Mouse (Mus musculus): ENCODE results near the gene Rps6kb1.

Rps6kb1 gene

DNA sequence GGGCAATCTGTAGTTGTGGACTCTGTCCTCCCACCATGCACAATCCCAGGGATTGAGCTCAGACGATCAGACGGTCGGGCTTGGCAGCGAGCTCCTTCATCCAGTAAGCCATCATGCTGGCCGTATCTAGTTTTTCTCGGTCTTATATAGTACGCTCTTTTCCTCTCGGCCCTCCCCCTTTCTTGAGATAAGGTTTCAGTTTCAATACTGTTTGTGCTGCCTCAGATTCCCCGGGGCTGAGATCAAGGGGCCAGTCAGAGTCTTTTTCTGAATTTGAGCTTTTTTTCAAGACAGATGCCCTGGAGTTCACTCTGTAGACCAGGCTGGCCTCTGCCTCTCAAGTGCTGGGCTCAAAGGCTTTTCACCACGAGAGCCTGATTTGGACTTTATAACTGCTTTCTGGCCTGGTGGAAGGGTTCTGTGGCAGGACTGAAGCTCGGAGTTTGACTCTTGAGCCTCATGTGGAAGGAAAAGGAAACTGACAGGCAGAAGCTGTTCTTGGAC is 36.7 kb upstream of the Rps6kb1 start:
- DNase-seq (ENCODE audit: low spot score in 2 of 2) = peak in 1 of 2 experiments; percentile 59

DNA sequence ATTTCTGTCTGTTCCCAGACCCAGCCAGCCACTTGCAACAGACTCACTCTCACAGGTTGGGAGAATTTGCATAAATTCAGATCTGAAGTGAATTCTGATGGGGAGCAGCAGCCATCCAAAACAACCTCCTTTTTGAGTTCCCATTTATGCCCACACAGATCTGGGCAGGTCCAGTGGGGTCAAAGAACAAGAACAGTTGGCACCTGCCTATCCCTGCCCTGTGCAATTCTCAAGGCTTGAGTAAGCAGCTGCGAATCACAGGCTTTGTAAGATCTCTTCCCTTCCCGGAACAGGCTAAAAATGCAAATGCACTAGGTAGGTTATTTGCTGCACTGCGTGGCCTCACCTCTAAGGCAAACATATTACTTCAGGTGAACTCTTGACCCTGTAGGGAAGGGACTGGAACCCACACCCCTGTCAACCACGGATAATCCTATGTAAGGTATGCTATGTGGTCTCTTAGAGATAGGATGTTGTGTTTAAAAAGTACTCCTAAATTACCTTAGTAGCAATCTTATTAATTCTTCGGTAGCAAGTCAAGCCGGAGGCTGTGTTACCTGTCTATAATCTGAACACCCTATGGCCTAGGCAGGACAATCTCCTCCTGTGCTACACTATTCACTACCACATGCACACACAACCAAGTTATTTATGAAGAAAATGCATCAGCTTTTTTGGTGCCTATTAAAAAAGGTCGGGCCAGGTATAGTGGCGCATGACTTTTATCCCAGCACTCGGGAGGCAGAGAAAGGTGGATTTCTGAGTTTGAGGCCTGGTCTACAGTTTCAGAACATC is 35.9 kb upstream of the Rps6kb1 start:
- peak in 1 of 2 experiments; percentile 66 for DNase-seq (ENCODE audit: low spot score in 2 of 2)

DNA sequence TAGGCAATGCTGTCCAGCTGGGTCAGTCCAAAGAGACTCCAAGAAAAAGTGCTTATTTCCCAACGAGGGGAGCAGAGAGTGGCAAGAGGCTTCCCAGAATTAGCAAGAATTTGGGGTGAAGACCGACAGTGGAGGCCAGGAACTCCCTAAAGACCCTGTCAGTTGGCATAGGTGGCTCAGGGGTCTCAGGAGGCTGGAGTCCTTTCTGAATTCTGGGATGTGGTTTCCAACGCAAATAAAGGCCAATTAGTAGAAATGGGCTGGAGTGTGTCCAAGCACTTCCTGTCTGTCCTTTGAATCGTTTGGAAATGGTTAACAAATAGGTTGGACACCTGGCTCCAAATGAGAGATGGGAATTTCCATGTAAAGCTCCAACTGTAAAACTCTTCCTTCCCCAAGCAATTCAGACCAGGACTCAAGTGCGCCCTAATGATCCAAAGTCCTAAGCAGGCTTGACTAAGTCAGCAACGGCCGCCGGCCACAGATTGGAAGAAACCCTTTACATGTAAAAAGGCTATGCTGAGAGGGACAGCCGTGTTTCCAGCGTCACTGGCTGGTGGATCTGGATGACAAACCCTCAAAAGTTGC is 35.2 kb upstream of the Rps6kb1 start:
- no peak for DNase-seq (ENCODE audit: low spot score in 2 of 2)

DNA sequence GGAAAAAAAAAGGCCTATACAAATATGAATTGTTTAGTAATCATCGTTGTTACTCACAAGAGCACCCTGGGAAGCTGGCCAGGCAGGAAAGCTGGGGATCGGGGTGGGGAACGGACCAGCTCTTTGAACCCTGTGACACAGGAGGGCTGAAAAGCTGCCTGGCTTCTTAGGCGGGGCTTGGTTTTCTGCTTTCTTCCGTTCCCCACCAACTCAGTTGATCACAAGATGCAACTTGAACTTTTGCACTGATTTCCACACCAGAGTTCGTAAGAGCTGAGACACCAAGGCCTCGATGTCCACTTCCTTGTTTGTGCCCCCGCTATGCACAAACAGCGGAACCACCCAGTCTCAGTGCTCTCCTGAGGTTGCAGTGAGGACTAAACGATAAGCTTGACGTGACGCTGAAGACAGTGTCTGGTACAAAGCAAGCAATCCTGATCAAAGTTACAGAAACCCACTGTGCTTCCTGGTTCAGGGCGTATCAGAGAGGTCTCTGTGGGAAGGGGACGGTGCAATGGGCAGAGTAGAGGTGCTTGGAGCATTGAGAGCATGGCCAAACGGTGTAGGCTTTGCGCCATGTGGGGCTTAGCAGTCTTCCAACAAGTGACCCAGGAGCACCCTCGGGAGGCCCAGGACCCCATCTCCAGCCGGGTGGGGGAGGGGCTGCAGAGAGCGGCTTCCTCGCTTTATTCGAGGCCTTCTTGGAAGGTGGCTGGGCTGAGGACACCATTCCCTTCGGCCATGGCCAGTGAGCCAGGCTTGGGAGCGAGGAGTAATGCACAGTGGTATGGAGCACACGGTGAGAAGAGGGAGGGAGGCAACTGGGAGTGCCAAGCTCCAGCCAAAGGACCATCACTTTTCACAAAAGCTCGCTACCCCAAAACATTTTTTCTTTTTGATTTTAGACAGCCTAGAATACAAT is 34.5 kb upstream of the Rps6kb1 start:
- DNase-seq (ENCODE audit: low spot score in 2 of 2) = peak in 1 of 2 experiments; percentile 88

DNA sequence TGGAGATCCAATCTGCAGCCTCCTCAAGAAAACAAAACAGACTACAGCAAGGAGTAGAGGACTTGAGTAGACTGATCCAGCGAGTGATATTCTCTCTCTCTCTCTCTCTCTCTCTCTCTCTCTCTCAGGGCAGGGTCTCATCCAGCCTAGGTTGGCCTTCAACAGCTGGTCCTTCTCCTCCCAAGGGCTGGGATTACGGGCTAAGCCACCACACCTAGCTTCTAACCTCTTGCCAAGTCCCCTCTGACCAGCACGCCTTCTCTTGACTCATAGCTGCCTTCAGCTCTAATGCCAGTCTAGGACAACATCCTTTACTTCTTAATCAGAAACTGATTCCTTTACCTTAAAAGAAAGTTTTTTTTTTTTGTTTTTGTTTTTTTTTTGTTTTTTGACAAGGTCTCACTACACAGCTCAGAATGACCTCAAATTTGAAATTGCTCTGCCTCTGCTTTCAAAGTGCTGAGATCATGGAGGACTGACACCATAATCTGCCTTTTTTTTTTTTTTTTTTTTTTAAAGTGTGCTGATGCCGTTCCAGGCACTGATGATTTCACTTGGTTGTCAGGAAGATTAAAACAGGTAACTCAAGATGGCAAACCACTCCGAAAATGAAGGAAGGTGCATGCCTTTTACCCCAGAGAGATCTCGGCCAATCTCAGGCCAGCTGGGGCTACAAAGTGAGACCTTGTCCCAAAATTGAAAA is 33.7 kb upstream of the Rps6kb1 start:
- DNase-seq (ENCODE audit: low spot score in 2 of 2) = peak in 1 of 2 experiments; percentile 63

DNA sequence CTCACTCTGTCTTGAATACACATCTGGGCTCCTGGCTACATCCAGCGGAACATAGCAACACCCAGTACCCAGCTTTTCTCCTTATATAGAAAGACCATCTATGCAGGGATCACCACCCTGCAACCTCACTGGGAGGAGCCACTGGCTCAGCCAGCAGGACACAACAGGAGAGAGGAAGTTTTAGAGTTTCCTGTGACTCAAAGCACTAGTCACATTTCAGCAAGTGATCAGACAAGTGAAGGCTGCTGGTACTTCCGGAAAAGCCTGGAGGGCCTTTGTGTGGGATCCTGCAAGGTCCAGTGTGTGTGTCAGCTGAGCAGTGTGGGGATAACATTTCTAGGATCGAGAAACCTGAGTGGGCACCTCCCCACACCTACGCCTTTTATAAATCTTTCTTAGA is 32.6 kb upstream of the Rps6kb1 start:
- DNase-seq (ENCODE audit: low spot score in 2 of 2) = peak in 1 of 2 experiments; percentile 61

DNA sequence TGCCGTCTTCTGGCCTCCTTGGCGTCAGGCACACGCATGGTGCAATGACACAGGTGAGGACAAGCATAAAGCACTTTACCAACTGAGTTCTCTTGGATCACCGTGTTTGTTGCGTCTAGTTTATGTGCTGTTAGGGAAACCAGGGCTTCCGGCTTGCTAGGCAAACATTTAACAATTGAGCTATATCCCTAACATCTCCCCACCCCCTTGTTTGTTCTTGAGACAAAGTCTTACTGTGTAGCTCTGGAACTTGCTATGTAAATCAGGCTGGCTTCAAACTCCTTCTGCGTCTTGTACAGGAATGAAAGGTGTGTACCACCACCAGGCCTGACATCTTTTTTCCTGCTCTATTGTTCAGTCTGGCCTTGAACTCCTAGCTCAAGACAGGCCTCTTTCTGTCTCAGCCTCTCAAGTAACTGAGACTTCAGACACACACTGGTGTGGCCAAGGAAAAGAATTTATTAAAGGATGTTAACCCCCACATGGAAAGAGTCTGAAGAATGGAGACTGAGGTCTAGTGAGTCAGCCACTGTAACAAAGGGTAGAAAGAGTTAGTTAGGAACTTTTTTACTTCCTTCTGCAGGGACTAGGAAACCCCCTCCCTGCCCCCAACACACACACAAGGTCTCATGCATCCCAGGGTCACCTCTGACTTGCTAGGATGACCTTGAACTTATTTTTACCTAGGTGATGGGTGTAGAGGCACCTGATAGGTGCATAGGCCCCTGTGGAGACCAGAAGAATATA is 31.2 kb upstream of the Rps6kb1 start:
- DNase-seq (ENCODE audit: low spot score in 2 of 2) = peak in 1 of 2 experiments; percentile 28

DNA sequence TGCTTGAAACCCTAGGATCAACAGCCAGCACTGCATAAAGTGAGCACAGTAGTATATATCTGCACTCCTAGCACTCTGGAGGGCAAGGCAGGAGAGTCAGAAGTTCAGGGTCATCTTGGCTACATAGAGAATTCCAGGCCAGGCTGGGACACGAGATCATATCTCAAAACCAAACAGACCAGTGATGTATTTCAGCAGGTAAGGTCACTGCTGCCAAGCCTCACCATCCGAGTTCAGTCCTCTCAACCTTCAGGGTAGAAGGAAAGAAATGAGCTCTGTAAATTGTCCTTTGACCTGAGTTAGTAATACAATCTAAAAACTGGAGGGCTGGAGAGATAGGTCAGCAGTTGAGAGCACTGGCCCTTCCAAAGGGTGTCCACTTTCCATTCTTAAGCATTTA is 29.8 kb upstream of the Rps6kb1 start:
- DNase-seq (ENCODE audit: low spot score in 2 of 2) = no peak

DNA sequence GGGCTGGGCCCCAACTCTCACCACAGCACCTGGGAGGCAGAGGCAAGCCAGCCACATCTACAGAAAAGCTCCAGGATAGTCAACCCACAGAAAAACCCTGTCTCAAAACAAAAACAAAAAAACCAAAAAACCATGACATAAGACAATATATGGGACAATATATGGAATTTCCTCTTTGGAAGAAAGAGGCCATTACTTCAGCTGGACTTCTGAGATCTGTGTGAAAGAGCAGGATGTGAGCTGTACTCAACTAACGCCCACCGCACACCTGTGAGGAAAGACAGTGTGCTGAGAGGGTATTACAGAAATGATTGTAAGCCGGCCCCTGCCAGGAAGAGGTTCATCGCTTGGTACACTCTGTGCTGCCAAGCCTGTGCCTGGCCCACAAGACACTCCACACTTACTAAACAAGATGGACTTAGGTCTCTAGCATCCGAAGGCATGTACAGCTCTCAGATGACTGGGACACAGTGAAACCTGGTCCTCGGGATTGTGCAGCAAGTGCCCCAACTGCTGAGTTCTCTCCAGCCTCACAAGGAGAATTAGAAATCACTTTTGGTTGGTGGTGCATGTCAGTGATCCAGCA is 29.1 kb upstream of the Rps6kb1 start:
- no peak for DNase-seq (ENCODE audit: low spot score in 2 of 2)

DNA sequence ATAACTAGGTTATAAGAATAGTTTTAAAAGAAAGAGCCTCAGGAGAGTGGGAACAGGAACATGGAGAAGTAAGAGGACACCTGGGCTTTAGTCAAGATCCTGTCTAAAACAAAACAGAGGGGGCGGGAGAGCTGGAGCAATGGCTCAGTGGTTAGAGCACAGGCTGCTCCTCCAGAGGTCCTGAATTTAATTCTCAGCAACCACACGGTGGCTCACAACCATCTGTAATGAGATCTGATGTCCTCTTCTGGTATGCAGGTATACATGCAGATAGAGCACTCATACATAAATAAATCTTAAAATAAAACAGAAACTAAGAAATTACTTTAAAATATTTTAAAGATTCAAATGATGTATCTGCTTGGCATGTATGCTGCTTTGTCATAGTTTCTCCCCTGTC is 28.0 kb upstream of the Rps6kb1 start:
- no peak for DNase-seq (ENCODE audit: low spot score in 2 of 2)

DNA sequence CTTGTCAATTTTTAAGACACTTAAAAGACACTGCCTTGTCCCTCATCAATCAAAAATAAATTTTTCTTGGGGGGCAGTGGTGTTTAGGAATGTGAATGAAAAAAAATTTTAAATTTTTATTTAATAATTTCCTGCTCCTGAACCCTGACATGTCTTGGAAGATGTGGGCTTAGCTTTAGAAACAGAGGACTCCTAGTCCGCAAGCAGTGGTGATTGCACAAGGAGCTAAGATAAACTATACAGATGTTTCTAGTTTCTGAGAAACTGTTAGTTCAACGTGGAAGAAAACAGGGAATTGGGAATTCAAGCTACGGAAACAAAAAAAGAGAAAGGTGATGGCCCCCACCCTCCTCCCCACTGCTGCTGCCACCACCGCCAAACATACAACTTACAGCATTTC is 27.3 kb upstream of the Rps6kb1 start:
- DNase-seq (ENCODE audit: low spot score in 2 of 2) = no peak

DNA sequence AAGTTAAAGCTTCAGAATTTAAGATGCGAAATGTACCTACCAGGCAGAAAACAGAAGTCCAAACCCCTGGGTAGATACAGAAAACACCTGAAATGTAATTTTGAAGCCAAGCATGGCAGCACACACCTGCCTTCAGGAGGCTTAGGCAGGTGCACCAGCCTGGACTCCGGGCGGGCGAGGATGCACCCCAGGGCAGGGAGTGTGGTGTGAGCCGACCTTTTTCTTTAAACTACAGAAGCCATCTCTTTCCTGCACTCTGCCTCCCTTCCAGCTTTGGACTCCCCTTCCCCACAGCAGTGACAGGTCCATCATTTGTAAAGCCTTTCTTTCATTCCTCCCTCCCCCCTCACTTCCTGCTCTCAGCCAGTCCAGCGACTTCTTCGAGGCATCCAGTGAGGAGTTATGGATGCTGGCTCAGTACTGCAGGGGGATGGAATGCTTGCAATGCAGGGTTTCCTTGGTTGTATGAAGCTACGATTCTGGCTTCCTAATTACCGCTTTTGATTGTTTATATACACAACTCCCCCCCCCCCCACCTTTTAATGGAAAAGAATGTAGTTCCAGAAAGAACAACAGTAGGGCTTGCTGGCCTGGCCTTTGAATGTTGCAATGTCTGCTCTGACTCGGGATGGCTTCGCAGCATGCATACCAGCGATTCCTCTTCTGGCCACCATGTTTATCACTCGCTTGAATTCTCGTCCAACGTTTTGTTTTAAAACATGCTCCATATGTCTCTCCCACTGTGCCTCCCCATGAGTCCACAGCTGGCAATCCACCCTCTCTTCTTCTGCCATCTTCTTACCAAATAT is 26.6 kb upstream of the Rps6kb1 start:
- DNase-seq (ENCODE audit: low spot score in 2 of 2) = no peak

DNA sequence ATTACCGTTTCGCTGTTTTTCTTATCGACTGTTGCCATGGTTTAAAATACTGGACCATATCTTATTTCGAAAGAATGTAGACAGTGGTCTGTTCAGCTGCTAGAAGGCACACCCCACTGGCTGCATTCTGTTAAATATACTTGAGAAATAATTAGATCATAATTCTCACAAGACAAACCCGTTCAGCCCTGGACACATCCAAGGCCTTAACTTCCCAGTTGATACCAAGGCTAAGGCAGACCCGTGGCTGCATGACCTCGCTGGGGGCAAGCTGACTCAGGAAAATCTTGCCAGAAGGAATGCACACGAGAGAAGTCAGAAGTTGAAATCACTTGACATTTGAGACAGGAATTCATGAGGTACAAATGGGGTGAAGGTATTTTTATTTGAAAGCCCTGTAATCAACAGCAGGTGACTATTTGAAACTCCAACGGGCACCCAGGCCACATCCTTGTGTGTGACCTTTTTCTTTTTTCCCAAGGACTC is 25.7 kb upstream of the Rps6kb1 start:
- DNase-seq (ENCODE audit: low spot score in 2 of 2) = peak in 1 of 2 experiments; percentile 24

DNA sequence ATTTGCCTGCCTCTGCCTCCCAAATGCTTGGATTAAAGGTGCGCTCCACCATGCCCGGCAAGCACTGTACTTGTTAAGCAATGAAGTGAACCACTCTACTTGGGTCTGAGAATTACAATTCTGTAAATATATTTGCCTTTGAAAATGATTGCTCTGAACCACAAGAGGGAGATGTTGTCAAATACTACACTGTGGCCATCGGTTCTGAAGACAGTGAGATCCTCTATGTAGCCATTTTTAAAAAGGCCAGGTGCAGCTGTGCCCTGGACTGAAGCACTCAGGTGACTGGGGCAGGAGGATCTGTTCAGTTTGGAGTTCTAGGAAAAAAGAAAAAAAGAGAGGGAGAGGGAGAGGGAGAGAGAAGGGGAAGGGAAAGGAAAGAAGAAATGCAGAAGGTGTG is 23.8 kb upstream of the Rps6kb1 start:
- no peak for DNase-seq (ENCODE audit: low spot score in 2 of 2)

DNA sequence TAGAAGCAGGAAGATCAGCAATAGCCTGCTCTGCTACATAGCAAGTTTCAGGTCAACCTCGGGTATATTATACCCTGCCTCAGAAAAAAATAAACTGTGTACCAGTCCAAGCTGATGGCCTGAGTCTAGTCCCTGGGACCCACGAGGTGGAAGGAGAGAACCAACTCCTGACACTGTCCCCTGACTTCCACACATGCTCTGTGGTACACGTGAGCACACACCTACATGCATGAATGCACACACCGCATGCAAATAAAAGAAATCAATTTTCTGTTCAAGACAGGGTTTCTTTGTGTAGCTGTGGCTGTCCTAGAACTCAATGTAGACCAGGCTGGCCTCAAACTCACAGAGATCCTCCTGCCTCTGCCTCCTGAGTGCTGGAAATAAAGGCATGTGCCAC is 13.7 kb upstream of the Rps6kb1 start:
- no peak for DNase-seq (ENCODE audit: low spot score in 2 of 2)

DNA sequence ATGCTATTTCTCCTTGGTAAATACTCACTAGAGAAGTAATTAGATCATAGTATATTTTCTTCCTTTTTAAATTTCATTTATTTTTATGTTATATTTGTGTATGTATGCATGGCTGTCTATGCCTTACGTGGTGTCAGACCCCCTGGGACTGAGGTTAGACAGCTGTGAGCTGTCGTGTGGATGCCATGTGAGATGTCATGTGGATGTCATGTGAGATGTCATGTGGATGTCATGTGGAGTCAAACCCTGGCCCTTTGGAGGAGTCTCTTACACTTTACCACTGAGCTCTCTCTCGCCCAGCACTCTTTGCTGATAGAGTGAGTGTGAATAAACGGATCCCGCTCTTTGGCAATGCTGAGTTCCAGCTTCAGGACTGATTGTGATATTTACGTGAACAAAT is 8.9 kb upstream of the Rps6kb1 start:
- DNase-seq (ENCODE audit: low spot score in 2 of 2) = no peak

DNA sequence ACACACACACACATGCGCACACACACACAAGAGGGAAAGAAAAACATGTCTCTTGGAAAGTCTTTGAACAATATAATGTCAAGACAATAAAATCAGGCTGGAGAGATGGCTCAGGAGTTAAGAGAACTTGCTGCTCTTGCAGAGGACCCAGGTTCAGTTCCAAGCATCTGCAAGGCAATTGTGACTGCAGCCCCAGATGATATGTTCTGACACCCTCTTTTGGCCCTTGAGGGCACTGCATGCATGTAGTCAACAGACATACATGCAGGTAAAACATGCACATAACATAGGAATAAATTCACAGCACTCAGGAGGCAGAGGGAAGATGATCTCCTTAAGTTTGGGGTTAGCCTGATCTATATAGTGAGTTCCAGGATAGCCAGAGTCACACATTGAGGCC is 2.8 kb upstream of the Rps6kb1 start:
- no peak for DNase-seq (ENCODE audit: low spot score in 2 of 2)

DNA sequence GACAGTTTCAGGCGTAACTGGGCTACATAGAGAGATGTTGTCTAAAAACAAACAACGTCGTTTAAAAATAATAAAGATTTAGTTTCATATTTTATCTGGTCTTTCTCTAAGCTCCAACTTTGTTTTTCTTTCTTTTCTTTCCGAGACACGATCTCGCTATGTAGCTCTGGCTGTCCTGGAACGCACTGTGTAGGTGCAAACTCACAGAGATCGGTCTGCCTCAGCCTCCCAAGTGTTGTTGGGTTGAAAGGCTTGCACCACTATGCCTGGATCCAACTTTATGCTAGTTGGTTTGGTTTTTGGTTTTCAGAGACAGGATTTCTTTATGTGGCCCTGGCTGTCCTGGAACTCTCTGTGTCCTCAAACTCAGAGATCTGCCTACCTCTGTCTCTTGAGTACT is 951 bp upstream of the Rps6kb1 start:
- no peak for DNase-seq (ENCODE audit: low spot score in 2 of 2)

DNA sequence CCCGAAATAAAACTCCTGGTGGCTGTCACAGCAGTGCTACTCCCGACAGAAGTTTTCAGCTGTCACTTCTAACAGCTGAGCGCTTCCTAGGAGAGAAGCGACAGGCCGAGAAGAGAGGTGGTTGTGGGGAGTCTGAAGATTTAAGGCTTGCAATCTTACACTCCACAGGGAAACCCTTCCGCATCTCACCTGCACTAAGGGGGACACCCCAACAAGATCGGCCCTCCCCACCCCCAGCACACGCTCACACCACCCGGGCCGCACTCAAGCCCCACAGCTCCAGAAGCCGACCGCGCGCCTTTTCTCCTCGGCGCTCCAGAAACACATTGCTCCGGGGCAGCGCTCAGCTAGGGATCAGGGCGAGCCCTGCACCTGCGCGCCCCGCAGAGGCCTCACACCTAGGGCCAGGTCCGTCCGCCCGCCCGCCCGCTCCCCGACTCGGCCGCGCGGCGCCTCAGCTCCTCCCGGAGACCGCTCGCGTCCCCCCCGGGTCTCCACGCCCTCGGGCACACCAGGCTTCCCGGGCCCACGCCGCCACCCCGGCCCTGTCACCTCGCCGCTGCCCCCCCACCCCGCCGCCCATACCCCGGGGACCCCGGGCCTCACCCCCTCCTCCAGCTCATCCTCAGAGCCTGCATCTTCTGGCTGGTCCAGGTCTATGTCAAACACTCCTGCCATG is 506 bp downstream of the Rps6kb1 start:
- DNase-seq (ENCODE audit: low spot score in 2 of 2) = peak in 1 of 2 experiments; percentile 31
